Mouse (Mus musculus) adrenal gland, postnatal 14 days (tissue): Measurements from ENCODE around the gene Pfkfb2. TPM values are rescaled to one million over a fixed set of nuclear protein-coding genes. Genes with fewer than 3 reads are reported as not detected.
A peak's percentile ranks its signal among the peaks of the same experiment; 100 is the strongest.

Source experiments
- DNase-seq: peaks from one replicate; pipeline ENCODE4 v3.0.0; 2021; ENCODE audit warnings: mixed read lengths
- long read RNA-seq, 2 experiments: library from polyadenylated mRNA; stranded (forward); transcript quantifications; one replicate each; pipeline ENCODE4 v2.0.0; 2021
- total RNA-seq: library from RNA; stranded (reverse); gene quantifications from 2 replicates; pipeline ENCODE4 v1.2.3, GENCODE M21; 2021

Gene Pfkfb2
- 19.5 and 23.1 TPM in 2 replicates for total RNA-seq
- long read RNA-seq, experiment 1, partial matches to known transcripts: 2 of 13 reads
- long read RNA-seq, experiment 1, other reads (novel, unspliced or antisense): 11 of 13 reads
- long read RNA-seq, experiment 2, partial matches to known transcripts: 0 of 5 reads
- long read RNA-seq, experiment 2, other reads (novel, unspliced or antisense): 5 of 5 reads

- no peak for DNase-seq
These were observed at the start of gene Pfkfb2 for GRCm38 (mm10) chr1:130729153-130729552. Pfkfb2 (minus strand) TSS chr1:130729253.

DNA sequence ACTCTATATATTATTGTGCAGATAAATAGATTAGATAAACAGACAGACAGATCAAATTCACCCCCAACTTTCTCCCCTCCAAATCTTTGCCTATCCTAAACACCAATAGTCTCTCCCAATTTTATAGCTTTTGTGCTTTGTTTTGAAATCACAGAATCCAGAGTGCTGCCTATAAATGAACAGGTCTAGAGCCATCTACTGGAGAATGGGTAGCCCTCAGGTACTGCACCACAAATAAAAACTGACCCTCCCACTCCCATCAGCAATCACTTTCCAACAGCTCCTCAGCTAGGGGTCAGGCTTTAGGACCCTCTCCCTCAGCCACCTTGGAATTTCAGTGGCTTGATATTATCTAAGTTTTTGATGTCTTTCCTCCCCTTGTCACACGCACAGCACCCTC lies 47.6 kb upstream of the Pfkfb2 start:
- DNase-seq: no peak

GRCm38 (mm10) chr1:130775691-130776331 lies 46.8 kb upstream of the Pfkfb2 start:
- DNase-seq: no peak

DNA sequence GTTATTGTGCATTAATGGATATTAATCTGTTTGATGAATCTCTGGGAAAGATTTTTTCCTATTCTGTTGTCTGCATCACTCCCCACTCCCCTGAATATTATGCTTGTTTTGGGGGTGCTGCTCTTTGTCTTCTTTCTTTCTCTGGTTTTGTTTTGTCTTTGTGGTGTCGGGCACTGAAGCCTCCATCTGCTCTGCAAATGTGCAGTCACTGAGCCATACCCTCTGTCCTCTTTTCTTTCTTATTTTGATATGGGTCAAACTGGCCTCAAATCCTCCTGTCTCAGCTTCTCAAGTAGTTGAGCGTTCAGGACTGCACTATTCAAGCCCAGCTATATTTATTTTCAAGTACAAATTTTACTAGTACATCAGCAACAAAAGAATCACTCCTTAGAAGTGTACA lies 46.2 kb upstream of the Pfkfb2 start:
- DNase-seq: no peak

- peak; percentile 31 for DNase-seq
These were observed 42.0 kb upstream of the Pfkfb2 start for GRCm38 (mm10) chr1:130770981-130771494.

DNA sequence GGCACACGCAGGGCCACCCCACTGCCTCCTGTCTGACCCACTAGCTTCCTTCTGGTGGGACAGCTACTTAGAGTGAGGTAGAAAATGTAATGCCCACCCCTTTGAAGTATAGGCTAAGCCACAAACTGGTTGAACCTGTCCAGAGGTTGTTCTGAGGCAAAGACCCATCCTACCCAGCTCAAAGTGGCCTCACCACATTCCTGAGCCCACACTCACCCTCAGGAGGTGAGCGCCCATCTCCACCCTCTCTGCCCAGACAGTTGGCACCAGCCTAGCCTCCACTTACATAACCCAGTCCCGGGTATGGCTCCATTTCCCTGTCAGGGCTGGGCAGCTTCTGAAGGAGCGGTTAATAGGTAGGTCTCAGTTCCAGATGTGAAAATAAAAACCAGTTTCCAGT lies 41.4 kb upstream of the Pfkfb2 start:
- DNase-seq: no peak

- DNase-seq: no peak
These were observed 40.9 kb upstream of the Pfkfb2 start for GRCm38 (mm10) chr1:130769925-130770324.

GRCm38 (mm10) chr1:130767066-130767465 lies 38.0 kb upstream of the Pfkfb2 start:
- peak; percentile 9 for DNase-seq

DNA sequence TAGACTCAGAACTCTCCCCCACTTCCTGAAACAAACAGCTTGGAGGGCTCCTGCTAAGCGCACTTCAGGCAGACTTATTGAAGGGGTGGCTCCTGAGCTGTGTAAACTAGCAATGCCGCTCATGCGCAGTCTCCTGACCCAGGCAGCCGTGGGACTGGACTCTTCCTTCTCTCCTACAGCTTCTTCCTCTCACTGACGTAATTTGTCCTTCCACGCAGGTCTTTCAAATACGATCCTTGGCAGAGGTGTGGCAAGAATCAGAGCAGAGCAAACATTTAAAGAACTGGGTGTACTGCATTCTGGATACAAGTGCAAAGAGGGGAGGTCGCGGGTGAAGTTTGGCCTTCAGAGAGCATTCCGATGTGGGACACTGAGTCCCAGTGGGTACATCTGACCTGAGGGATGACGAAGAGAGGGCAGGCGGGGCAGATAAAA lies 35.0 kb upstream of the Pfkfb2 start:
- DNase-seq: no peak

DNA sequence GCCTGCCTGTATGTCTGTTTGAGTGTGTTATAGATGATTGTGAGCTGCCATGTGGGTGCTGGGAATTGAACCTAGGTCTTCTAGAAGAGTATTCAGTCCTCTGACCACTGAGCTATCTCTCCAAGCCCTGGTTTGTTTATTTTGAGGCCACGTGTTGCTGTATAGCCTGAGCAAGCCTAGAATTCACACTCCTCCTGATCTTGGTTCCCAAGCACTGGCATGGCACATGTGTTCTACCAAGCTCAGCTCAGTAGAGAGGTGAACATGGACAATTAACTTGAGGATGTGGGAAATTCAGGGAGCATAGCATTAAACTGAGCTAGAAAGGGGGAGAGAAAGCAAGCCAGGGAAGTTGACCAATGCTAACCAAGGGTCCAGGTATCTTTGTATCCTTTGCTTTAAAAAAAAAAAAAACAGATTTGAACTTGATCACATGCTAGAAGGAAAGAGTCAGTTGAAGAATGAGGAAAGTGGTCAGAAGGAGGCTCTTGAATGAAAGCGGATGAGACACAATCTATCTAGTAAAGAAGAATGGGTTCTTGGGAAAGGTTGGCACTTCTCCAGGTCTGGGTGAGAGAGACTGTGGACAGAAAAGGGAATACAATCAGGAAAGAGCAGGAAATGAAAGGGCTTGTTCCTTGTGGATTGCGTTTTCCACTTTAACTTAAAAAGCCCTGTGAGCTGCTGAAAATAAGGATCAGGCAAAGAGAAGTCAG lies 33.1 kb upstream of the Pfkfb2 start:
- no peak for DNase-seq

DNA sequence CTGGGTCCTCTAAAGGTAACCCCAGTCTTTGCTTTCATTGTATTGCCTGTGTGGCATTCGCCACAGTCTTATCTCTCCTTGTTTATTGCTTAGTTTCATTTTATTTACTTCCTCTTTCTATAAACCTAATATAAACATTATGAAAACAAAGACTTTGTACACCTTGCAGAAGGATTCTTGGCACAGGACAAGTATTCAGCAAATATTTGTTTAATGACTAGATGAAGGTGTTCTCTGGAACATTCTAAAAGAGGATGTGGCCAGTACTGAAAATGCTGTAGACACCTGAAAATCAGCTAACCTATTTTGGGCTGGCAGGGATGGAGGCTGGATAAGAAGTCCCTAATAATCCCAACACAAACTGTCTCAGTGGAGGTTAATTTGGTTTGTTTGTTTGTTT lies 32.5 kb upstream of the Pfkfb2 start:
- no peak for DNase-seq

- no peak for DNase-seq
These were observed 30.6 kb upstream of the Pfkfb2 start for GRCm38 (mm10) chr1:130759689-130760088.

- no peak for DNase-seq
These were observed 17.8 kb upstream of the Pfkfb2 start for GRCm38 (mm10) chr1:130746819-130747218.

DNA sequence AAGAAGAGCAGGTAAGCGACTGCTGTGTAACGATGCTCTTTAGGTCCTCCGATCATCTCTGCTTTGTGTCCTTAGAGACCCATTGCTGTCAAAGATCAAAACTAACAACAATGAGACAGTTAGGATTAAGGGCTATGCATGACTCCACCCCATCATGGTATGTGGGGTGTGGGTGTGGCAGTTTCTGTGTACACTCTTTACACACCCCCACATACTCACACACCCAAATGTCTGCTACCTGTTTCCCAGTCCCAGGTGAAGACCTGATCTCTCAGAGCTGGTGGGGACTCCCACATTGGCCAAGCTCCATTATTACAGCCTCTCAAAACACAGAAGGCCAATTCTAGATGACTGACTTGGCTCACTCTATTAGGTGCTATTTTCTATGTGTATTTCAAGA lies 16.5 kb upstream of the Pfkfb2 start:
- DNase-seq: no peak

DNA sequence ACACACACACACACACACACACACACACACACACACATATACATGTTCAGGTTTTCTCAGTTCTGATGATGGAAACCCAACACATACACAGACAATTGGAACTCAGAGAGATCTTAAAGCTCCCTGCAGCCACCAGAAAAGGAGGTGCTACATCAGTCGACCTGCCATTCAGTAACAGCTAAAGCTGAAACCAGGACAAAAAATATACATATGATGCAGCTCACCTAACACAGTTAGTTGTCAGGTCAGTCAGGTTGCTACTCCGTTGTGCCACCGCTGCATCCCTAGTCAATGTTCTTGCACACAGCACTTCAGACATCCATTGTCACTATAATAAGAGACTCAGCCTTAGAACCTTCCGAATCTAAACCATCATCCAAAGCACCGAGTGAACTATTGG lies 15.9 kb upstream of the Pfkfb2 start:
- no peak for DNase-seq

DNA sequence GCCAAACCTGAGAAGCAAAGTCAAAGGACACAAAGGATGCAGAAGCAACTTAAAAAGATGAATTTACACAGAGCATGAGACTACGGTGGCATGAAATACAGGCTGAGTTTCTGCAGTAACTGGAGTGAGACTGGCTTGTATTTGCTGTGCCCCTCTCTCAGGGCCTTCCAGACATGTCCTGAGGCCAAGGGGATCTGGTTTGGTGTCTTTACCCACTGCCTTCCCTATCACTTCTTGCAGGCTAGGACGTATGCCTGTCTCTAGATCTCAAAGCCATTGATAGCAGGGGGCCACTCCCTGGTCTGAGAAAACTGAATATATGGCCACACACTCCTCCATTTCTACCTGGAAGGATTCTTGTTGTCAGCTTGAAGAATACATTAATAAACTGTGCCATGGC lies 15.2 kb upstream of the Pfkfb2 start:
- no peak for DNase-seq

- no peak for DNase-seq
These were observed 14.7 kb upstream of the Pfkfb2 start for GRCm38 (mm10) chr1:130743775-130744174.

DNA sequence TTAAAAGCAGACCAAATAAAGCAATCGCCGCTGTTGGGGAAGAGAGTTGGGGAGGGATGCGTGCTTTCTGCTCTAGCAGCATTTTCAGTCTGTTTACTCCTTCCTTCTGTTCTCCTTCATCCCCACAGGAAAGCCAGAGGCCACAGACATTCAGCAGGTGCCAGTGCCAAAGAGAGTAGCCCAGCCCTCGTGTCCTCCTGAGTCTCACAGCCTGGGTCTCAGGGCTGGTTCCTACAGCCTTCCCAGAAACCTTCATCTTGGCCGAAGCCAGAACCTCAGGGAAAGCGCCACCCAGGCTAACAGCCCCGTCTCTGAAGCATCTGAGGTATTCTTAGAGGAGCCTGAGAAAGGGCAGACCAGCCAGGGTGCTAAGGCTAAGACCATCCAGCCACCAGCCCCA lies 13.1 kb upstream of the Pfkfb2 start:
- no peak for DNase-seq

GRCm38 (mm10) chr1:130740781-130741720 lies 12.0 kb upstream of the Pfkfb2 start:
- DNase-seq: no peak

DNA sequence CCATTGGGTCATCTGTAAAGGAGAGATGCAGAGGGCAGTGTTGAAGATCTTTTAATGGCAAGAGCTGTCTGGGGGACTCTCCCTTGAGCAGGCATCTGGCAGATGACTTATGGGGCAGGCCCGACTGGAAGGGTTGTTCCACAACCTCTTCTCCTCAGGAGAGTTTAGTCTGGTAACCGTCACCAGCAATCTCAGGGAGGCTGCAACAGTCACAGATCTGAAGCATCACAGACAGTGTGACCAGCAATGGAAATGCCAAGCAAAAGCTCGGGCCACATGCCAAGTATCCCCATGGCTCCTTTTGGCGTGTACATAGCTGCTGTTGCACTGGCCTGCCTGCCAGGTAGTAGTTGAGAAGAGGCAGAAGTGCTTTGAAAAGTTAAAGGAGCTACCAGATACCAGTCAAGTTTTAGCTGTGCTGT lies 11.2 kb upstream of the Pfkfb2 start:
- peak; percentile 33 for DNase-seq

- no peak for DNase-seq
These were observed 10.6 kb upstream of the Pfkfb2 start for GRCm38 (mm10) chr1:130739636-130740035.

DNA sequence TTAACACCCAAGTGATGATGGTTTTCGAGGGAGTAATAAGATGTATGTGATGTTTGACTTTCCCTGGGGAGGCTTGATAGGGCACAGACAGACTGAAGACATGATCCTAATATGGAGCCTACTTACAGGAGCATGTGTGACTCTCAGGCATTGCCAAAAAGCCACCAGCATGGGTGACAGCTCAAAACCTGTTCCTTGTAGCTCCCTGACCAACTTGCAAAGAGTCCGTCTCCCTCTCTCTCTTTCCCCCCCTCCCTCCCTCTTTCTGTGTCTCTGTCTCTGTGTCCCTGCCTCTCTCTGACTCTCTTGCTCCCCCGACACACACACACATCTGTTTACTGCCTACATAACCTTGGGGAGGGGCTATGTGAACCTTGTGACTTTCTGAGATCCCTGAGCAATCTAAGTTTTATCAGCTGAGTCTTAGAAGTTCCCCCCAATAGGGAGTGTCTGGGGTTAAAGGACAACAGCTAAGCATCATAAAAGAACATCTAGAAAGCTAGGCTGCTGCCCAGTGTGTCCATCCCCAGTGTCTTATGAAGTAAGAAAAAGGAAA lies 9.6 kb upstream of the Pfkfb2 start:
- DNase-seq: no peak
